Mouse (Mus musculus): ENCODE measurements around the gene Shisal1. TPM values are rescaled to one million over a fixed set of nuclear protein-coding genes. Genes with fewer than 3 reads are reported as not detected.

Shisal1 gene
- polyA plus RNA-seq, 1 experiment from 2014 or later: 2.6 TPM

DNA sequence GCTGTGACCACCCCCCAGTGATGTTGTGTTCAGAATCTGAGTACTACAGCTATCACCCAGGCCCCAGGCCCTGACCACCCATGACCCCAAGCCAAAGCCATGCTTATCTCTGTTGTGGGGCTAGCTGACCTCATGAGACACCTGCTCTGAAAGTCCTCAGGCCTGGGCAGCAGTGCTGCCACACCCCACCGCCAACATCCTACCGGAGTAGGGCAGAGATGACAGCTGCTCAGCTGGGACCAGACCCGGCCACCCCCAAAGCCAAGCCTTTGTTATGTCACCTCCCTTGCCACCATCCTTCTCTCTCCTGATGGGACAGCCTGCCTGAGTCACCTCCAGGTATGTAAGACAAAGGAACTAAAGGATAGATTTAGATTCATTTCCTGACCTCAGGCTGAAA is 41.1 kb downstream of the Shisal1 start:
- no peak overlapping the region for H3K4me2 ChIP-seq (ENCODE audit: low read depth, low read length)
- H3K4me1 ChIP-seq (ENCODE audit: control insufficient read depth, insufficient read depth, low read length): no peaks in the 10 kb centered on the region; the same call in none of the 2 replicates
- H3K36me3 ChIP-seq (replicated peaks; ENCODE audit: control insufficient read depth, insufficient read depth, low read depth, low read length): no peaks in the 10 kb centered on the region
- no peak for ATAC-seq (replicated peaks; ENCODE audit: insufficient number of reproducible peaks, low FRiP score, low TSS enrichment, low read depth)
- H3K4me3 ChIP-seq (ENCODE audit: low read depth, low read length): no peak overlapping the region
- no peak overlapping the region for H3K9ac ChIP-seq (replicated peaks; ENCODE audit: low read length)
- H3K27ac ChIP-seq (replicated peaks; ENCODE audit: low read depth, low read length): no peak overlapping the region
- no peaks in the 10 kb centered on the region; the same call in 1 of the 2 replicates for H3K27me3 ChIP-seq (ENCODE audit: control insufficient read depth, insufficient read depth, low read length)
- no peaks in the 10 kb centered on the region for H3K9me3 ChIP-seq (replicated peaks; ENCODE audit: control insufficient read depth, low read length)
- 93% methylated on average over 3 of the region's 3 CpGs for WGBS
- no peak for DNase-seq (ENCODE audit: low spot score)

DNA sequence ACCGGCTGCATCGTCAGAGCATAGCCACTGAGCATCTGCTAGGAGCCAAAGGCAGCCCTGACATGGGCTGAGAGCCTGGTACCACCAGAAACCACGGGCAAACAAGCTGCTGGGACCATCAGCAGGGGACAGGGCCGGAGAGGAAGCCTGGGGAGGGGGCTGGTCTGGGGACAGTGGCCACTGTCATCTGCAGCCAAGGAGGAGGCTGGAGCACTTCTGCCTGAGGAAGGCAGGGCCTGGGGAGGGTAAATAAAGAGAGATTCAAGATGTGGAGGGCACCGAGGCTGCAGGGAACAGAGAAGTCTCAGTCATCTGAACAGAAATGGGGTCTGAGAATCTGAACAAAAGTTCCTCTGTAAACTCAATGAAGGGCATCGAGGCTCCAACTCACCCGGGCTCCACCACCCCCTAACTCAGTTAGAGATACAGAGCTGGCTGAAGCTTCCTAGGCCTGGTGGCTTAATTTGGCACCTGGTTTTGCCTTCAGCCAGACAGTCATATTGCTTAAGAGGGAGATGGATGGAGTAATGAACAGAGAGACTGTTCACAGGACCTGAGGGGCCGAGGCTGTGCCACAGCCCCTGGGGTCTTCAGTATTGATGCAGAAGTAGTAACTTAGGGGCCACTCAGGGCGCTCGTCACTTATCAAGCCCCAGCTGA is 43.3 kb downstream of the Shisal1 start:
- no peaks in the 10 kb centered on the region; the same call in none of the 2 replicates for H3K4me1 ChIP-seq (ENCODE audit: control insufficient read depth, insufficient read depth, low read length)
- no peak overlapping the region for H3K27ac ChIP-seq (replicated peaks; ENCODE audit: low read depth, low read length)
- ATAC-seq (replicated peaks; ENCODE audit: insufficient number of reproducible peaks, low FRiP score, low TSS enrichment, low read depth): no peak
- DNase-seq (ENCODE audit: low spot score): no peak
- H3K4me2 ChIP-seq (ENCODE audit: low read depth, low read length): no peak overlapping the region
- H3K4me3 ChIP-seq (ENCODE audit: low read depth, low read length): no peak overlapping the region
- no peaks in the 10 kb centered on the region; the same call in 1 of the 2 replicates for H3K27me3 ChIP-seq (ENCODE audit: control insufficient read depth, insufficient read depth, low read length)
- 57% methylated on average over 10 of the region's 10 CpGs for WGBS
- H3K9ac ChIP-seq (replicated peaks; ENCODE audit: low read length): no peak overlapping the region
- H3K36me3 ChIP-seq (replicated peaks; ENCODE audit: control insufficient read depth, insufficient read depth, low read depth, low read length): no peaks in the 10 kb centered on the region
- H3K9me3 ChIP-seq (replicated peaks; ENCODE audit: control insufficient read depth, low read length): no peaks in the 10 kb centered on the region

DNA sequence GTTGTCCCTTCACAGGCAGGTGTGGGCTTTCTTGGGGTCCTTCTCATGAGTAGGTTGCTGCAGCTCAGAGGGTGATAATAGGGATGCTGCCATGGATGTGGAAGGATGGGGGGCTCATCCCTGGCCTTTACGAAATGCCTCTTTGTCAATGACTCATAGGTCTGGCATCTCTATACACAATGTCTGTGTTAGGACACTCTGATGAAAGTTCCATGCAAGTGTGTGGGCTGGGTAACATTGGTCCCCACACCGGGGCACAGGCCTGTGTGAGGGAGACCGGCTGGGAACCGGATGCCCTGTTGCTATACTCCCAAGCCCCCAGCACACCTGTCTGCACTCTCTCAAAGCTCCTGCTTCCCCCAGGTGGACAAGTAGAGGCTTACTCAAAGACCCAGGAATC is 48.3 kb downstream of the Shisal1 start:
- Histone ChIP-seq H3K4me3 (ENCODE audit: low read depth, low read length) (no peak overlapping the region), H3K27me3 (ENCODE audit: control insufficient read depth, insufficient read depth, low read length) (no peaks in the 10 kb centered on the region), H3K4me2 (ENCODE audit: low read depth, low read length) (no peak overlapping the region), H3K9ac (replicated peaks; ENCODE audit: low read length) (no peak overlapping the region), H3K36me3 (replicated peaks; ENCODE audit: control insufficient read depth, insufficient read depth, low read depth, low read length) (no peaks in the 10 kb centered on the region), H3K4me1 (ENCODE audit: control insufficient read depth, insufficient read depth, low read length) (no peaks in the 10 kb centered on the region; the same call in 1 of the 2 replicates), H3K27ac (replicated peaks; ENCODE audit: low read depth, low read length) (no peak overlapping the region; the same call in 1 of the 2 replicates), H3K9me3 (replicated peaks; ENCODE audit: control insufficient read depth, low read length) (no peaks in the 10 kb centered on the region)
- ATAC-seq (replicated peaks; ENCODE audit: insufficient number of reproducible peaks, low FRiP score, low TSS enrichment, low read depth): no peak
- WGBS: 91% methylated on average over 4 of the region's 4 CpGs
- no peak for DNase-seq (ENCODE audit: low spot score)

DNA sequence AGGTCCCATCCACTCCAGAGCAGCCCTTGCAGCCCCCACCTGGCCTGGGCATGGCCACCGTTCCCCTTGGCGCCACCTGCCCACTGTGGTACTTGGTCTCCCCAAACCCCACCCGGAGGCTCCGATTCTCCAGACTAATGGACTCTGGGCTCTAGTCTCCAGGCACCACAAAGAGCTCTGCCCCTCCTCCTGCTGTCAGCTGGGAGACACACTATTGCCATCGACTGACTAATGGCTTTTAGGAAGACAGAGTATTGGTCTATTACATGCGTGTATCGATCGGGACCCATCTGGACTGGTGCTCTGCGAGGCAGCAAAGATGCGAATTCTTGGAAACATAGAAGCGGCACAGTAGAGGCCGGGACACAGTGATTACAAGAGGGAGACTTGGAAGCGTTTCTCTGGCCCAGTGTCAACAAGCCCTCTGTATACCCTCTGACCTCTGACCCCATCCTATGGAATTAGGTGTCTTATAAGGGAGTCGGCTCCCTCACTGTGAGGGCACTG is 49.2 kb downstream of the Shisal1 start:
- H3K27ac ChIP-seq (replicated peaks; ENCODE audit: low read depth, low read length): no peak overlapping the region
- no peak overlapping the region for H3K4me2 ChIP-seq (ENCODE audit: low read depth, low read length)
- WGBS: 64% methylated on average over 14 of the region's 14 CpGs
- H3K27me3 ChIP-seq (ENCODE audit: control insufficient read depth, insufficient read depth, low read length): no peaks in the 10 kb centered on the region
- no peak for ATAC-seq (replicated peaks; ENCODE audit: insufficient number of reproducible peaks, low FRiP score, low TSS enrichment, low read depth)
- no peak for DNase-seq (ENCODE audit: low spot score)
- no peak overlapping the region for H3K9ac ChIP-seq (replicated peaks; ENCODE audit: low read length)
- no peaks in the 10 kb centered on the region for H3K36me3 ChIP-seq (replicated peaks; ENCODE audit: control insufficient read depth, insufficient read depth, low read depth, low read length)
- no peaks in the 10 kb centered on the region; the same call in 1 of the 2 replicates for H3K4me1 ChIP-seq (ENCODE audit: control insufficient read depth, insufficient read depth, low read length)
- H3K4me3 ChIP-seq (ENCODE audit: low read depth, low read length): no peak overlapping the region
- H3K9me3 ChIP-seq (replicated peaks; ENCODE audit: control insufficient read depth, low read length): no peaks in the 10 kb centered on the region

DNA sequence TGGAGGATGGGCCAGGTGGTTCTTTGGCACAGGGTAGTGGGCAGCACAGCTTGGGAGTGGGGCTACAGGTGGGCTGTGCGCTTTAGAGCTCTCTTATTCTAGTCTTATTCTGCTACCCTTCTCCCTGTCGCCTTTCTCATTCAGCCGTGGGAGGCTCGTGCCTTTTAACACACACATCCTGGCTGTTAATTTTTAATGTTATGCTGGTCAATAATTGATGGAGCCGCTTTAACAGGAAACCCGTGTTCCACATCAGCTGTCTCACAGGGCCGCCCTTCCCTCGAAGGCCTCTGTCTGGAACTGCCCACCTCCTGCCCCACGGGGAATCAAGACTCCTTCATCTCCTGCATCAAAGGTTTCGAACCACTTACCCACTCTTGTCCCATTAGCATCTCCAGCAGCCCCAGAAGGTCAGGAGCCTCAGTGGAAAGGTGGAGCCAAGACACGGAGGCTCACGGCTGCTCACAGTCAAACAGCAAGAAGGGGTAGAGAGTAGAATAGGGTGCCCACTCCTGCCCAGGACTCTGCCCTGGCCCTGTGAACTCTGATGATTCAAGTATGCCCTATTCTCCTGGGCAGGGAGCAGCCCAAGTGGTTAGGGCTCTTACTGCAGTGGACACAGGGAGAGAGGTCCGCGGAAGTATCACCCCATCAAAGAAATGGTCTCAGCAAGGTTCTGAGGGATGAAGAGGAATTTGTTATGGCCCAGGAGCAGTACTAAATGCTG is 51.4 kb downstream of the Shisal1 start:
- H3K36me3 ChIP-seq (replicated peaks; ENCODE audit: control insufficient read depth, insufficient read depth, low read depth, low read length): no peaks in the 10 kb centered on the region
- WGBS: 76% methylated on average over 14 of the region's 14 CpGs
- H3K9ac ChIP-seq (replicated peaks; ENCODE audit: low read length): no peak overlapping the region
- no peak overlapping the region for H3K4me2 ChIP-seq (ENCODE audit: low read depth, low read length)
- H3K27me3 ChIP-seq (ENCODE audit: control insufficient read depth, insufficient read depth, low read length): no peaks in the 10 kb centered on the region
- ATAC-seq (replicated peaks; ENCODE audit: insufficient number of reproducible peaks, low FRiP score, low TSS enrichment, low read depth): no peak
- no peaks in the 10 kb centered on the region for H3K9me3 ChIP-seq (replicated peaks; ENCODE audit: control insufficient read depth, low read length)
- no peaks in the 10 kb centered on the region for H3K4me1 ChIP-seq (ENCODE audit: control insufficient read depth, insufficient read depth, low read length)
- no peak for DNase-seq (ENCODE audit: low spot score)
- H3K27ac ChIP-seq (replicated peaks; ENCODE audit: low read depth, low read length): no peak overlapping the region
- H3K4me3 ChIP-seq (ENCODE audit: low read depth, low read length): no peak overlapping the region

DNA sequence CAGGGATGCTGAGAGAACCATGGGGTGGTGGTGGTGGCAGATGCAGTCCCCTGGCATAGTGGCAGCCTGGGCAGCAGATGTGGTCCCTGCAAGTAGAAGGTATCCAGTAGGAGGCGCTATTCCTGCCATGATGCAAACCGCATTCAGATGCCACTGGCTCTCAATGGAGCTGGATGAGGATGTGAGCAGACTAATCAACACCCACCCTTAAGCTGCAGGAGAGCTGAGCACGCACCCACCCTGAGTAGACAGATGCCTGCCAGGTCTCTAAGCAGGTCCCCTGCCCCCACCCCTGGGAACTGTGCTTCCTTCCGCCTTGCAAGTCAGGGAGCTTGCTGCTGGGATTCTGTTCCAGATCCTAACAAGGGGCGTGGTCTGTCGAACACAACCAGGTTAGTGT is 53.6 kb downstream of the Shisal1 start:
- no peaks in the 10 kb centered on the region for H3K4me1 ChIP-seq (ENCODE audit: control insufficient read depth, insufficient read depth, low read length)
- H3K27me3 ChIP-seq (ENCODE audit: control insufficient read depth, insufficient read depth, low read length): no peaks in the 10 kb centered on the region
- 45% methylated on average over 6 of the region's 6 CpGs for WGBS
- H3K27ac ChIP-seq (replicated peaks; ENCODE audit: low read depth, low read length): no peak overlapping the region
- no peak overlapping the region for H3K4me3 ChIP-seq (ENCODE audit: low read depth, low read length)
- no peak overlapping the region for H3K4me2 ChIP-seq (ENCODE audit: low read depth, low read length)
- no peaks in the 10 kb centered on the region for H3K9me3 ChIP-seq (replicated peaks; ENCODE audit: control insufficient read depth, low read length)
- no peak overlapping the region for H3K9ac ChIP-seq (replicated peaks; ENCODE audit: low read length)
- peak; percentile 37 for DNase-seq (ENCODE audit: low spot score)
- ATAC-seq (replicated peaks; ENCODE audit: insufficient number of reproducible peaks, low FRiP score, low TSS enrichment, low read depth): no peak
- no peaks in the 10 kb centered on the region for H3K36me3 ChIP-seq (replicated peaks; ENCODE audit: control insufficient read depth, insufficient read depth, low read depth, low read length)

DNA sequence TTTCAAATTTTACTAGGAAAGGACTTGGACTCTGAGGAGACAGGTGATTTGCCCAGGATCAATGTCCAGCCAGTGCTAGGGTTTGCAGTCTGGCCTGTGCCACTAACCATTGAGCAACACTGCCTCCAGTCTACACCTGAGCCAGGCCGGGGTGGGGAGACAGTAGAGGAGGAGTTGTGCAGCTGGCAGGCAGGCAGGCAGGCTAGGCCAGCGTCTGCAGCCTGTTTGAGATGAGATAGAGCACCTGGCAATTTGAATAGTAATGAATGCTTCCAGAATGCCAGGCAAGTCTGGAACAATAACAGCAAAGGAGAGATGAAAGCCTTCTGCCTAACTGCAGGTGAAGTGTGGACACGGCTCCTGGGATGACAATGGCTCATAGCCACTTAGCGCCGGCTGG is 54.1 kb downstream of the Shisal1 start:
- no peak overlapping the region for H3K4me3 ChIP-seq (ENCODE audit: low read depth, low read length)
- H3K9ac ChIP-seq (replicated peaks; ENCODE audit: low read length): no peak overlapping the region
- ATAC-seq (replicated peaks; ENCODE audit: insufficient number of reproducible peaks, low FRiP score, low TSS enrichment, low read depth) (no peak), DNase-seq (ENCODE audit: low spot score) (no peak)
- no peak overlapping the region for H3K27ac ChIP-seq (replicated peaks; ENCODE audit: low read depth, low read length)
- no peak overlapping the region for H3K4me2 ChIP-seq (ENCODE audit: low read depth, low read length)
- no peaks in the 10 kb centered on the region for H3K9me3 ChIP-seq (replicated peaks; ENCODE audit: control insufficient read depth, low read length)
- no peaks in the 10 kb centered on the region for H3K4me1 ChIP-seq (ENCODE audit: control insufficient read depth, insufficient read depth, low read length)
- no peaks in the 10 kb centered on the region for H3K36me3 ChIP-seq (replicated peaks; ENCODE audit: control insufficient read depth, insufficient read depth, low read depth, low read length)
- WGBS: 80% methylated on average over 5 of the region's 5 CpGs
- no peaks in the 10 kb centered on the region for H3K27me3 ChIP-seq (ENCODE audit: control insufficient read depth, insufficient read depth, low read length)

DNA sequence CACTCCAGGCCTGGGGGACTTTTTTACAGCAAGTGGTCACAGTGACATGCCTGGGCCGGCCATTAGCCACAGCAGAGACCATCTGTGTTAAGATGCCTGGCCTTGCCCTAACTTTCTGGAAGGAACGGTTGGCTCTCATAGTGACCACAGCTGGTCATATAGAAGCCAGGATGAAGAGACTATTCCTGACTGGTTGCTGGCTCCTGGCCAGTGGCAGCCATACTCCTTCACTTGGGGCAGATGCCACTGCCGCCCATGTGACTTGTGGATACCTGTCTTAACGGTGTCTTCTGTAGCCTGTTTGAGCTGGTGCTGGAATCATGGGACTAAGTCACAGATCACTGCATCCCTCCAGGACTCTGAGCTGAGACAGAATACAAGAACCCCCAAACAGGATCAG is 54.8 kb downstream of the Shisal1 start:
- DNase-seq (ENCODE audit: low spot score) (no peak), ATAC-seq (replicated peaks; ENCODE audit: insufficient number of reproducible peaks, low FRiP score, low TSS enrichment, low read depth) (no peak)
- H3K4me2 ChIP-seq (ENCODE audit: low read depth, low read length): no peak overlapping the region
- no peaks in the 10 kb centered on the region; the same call in 1 of the 2 replicates for H3K9me3 ChIP-seq (replicated peaks; ENCODE audit: control insufficient read depth, low read length)
- H3K36me3 ChIP-seq (replicated peaks; ENCODE audit: control insufficient read depth, insufficient read depth, low read depth, low read length): no peaks in the 10 kb centered on the region
- no peaks in the 10 kb centered on the region for H3K4me1 ChIP-seq (ENCODE audit: control insufficient read depth, insufficient read depth, low read length)
- no peak overlapping the region for H3K9ac ChIP-seq (replicated peaks; ENCODE audit: low read length)
- H3K27ac ChIP-seq (replicated peaks; ENCODE audit: low read depth, low read length): no peak overlapping the region
- no peaks in the 10 kb centered on the region for H3K27me3 ChIP-seq (ENCODE audit: control insufficient read depth, insufficient read depth, low read length)
- H3K4me3 ChIP-seq (ENCODE audit: low read depth, low read length): no peak overlapping the region
- WGBS: 90% methylated on average over 4 of the region's 4 CpGs
